Mouse (Mus musculus) heart, adult 2 months (tissue): ENCODE measurements at regions not wholly inside any gene's neighbourhood (a gene's known extent, or its start where the extent isn't known, plus 50 kb on each side); places are given as distances from the start of the nearest gene placed in this dataset.

ENCODE experiments used
- DNase-seq, 2 experiments: peaks; one replicate each; pipeline ENCODE4 v3.0.0; 2021
- H3K27ac ChIP-seq: fragments of 200-600 bp; 2 replicates; pipeline ENCODE4 v1.8.1; 2022
- H3K27me3 ChIP-seq: fragments of 200-500 bp; 2 replicates; pipeline ENCODE4 v1.6.1; 2012; ENCODE audit warnings: mild to moderate bottlenecking, low read length, inconsistent platforms, mixed read lengths; ENCODE audit not compliant: control insufficient read depth, insufficient read depth
- H3K36me3 ChIP-seq: fragments of 200-500 bp; 2 replicates; pipeline ENCODE4 v1.6.1; 2012; ENCODE audit warnings: low read length, inconsistent platforms; ENCODE audit not compliant: control insufficient read depth, insufficient read depth
- H3K4me1 ChIP-seq: fragments of 200-500 bp; 2 replicates; pipeline ENCODE4 v1.6.1; 2011; ENCODE audit warnings: low read length; ENCODE audit not compliant: control insufficient read depth, insufficient read depth
- H3K4me3 ChIP-seq: fragments of 200-600 bp; 2 replicates; pipeline ENCODE4 v1.8.1; 2022
- H3K79me2 ChIP-seq: fragments of 200-500 bp; replicated peaks from 2 replicates; pipeline ENCODE4 v1.6.1; 2012; ENCODE audit warnings: mild to moderate bottlenecking, inconsistent platforms, low read length, moderate library complexity, mixed read lengths; ENCODE audit not compliant: control insufficient read depth, insufficient read depth
- H3K9ac ChIP-seq: fragments of 200-500 bp; 2 replicates; pipeline ENCODE4 v1.6.1; 2012; ENCODE audit warnings: low read depth, mild to moderate bottlenecking, control low read depth, inconsistent platforms, low read length, mixed read lengths
- CTCF ChIP-seq: fragments of 200-600 bp; IDR thresholded peaks from 2 replicates; pipeline ENCODE4 v1.8.1; 2022; ENCODE audit warnings: antibody characterized with exemption, mild to moderate bottlenecking, moderate library complexity
- EP300 ChIP-seq: fragments of 200-500 bp; IDR thresholded peaks from 2 replicates; pipeline ENCODE4 v1.6.1; 2011; ENCODE audit warnings: low read depth, low read length, control low read depth; ENCODE audit not compliant: insufficient read depth
- POLR2A ChIP-seq: fragments of 200-500 bp; IDR thresholded peaks from 2 replicates; pipeline ENCODE4 v1.6.1; 2011; ENCODE audit warnings: mild to moderate bottlenecking, low read depth, low read length, control low read depth; ENCODE audit not compliant: insufficient read depth
- WGBS: fragments of 180-500 bp; shearing (Covaris S2); methylation state at CpG from one replicate; pipeline ENCODE4 v1.1.7; 2018; 5-methylcytosine and 5-hydroxymethylcytosine counted together
- intact Hi-C: fragments of 180-260 bp; cut with DNase I; formaldehyde crosslinking; loops from one replicate; pipeline ENCODE4 v1.15.1; 2025

- no peak overlapping the region for H3K9ac ChIP-seq
- intact Hi-C loops = no loop called here
- TF ChIP-seq POLR2A (no peak), EP300 (no peak)
- no peak overlapping the region for H3K4me3 ChIP-seq
- H3K27me3 ChIP-seq = no peaks in the 10 kb centered on the region
- H3K4me1 ChIP-seq = no peaks in the 10 kb centered on the region
- H3K36me3 ChIP-seq = no peaks in the 10 kb centered on the region
- H3K79me2 ChIP-seq = no peaks in the 10 kb centered on the region
- no peak for DNase-seq
- H3K27ac ChIP-seq = no peak overlapping the region
- whole genome bisulfite sequencing = 77% methylated on average over 2 of the region's 2 CpGs
Observed at GRCm38 (mm10) chr3:115523515-115523914, 191.4 kb downstream of the S1pr1 start.

- TF ChIP-seq CTCF = no peak
- no peak for TF ChIP-seq EP300
- no peak for TF ChIP-seq POLR2A
Observed at GRCm38 (mm10) chr3:115515645-115516044, 199.2 kb downstream of the S1pr1 start.

DNA sequence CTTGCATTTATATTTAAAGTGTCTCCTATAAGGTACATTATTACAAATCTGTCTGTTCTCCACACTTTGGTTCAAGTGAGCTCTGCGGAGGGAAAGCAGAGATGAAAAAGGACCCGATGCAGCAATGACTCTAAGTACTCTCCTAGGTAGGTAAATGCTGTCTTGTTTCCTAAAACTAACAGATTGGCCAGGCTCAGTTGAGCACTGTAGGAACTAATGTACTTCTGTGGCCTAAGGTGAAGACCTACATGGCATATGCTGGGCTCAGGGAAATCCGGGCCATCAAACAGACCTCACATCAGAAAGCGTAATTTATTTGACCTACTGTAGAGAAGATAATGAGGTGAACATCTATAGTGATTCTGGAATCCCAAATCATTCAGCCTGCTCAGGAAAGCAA is 205.2 kb downstream of the S1pr1 start:
- no peaks in the 10 kb centered on the region for H3K4me1 ChIP-seq
- H3K36me3 ChIP-seq = no peaks in the 10 kb centered on the region
- no peak overlapping the region for H3K9ac ChIP-seq
- intact Hi-C loops = no loop called here
- 89% methylated on average over 4 of the region's 4 CpGs for WGBS
- no peaks in the 10 kb centered on the region for H3K27me3 ChIP-seq
- no peaks in the 10 kb centered on the region for H3K79me2 ChIP-seq
- TF ChIP-seq POLR2A (no peak), EP300 (no peak), CTCF (no peak)
- DNase-seq = no peak
- H3K4me3 ChIP-seq = no peak overlapping the region
- H3K27ac ChIP-seq = no peak overlapping the region

More at GRCm38 (mm10) chr3:115515645-115516044, 199.2 kb downstream of the S1pr1 start:
- intact Hi-C loops = no loop called here
- H3K4me1 ChIP-seq = no peaks in the 10 kb centered on the region; the same call in 1 of the 2 replicates
- WGBS = 84% methylated on average over 4 of the region's 4 CpGs
- no peak overlapping the region for H3K4me3 ChIP-seq
- H3K9ac ChIP-seq = no peak overlapping the region
- no peaks in the 10 kb centered on the region for H3K79me2 ChIP-seq
- H3K27ac ChIP-seq = no peak overlapping the region
- no peaks in the 10 kb centered on the region for H3K36me3 ChIP-seq
- no peaks in the 10 kb centered on the region for H3K27me3 ChIP-seq
- no peak for DNase-seq

- no peaks in the 10 kb centered on the region for H3K27me3 ChIP-seq
- no peak for DNase-seq
- no peaks in the 10 kb centered on the region for H3K36me3 ChIP-seq
- no peak overlapping the region for H3K4me3 ChIP-seq
- H3K4me1 ChIP-seq = no peaks in the 10 kb centered on the region
- no peak for TF ChIP-seq EP300
- TF ChIP-seq CTCF = no peak
- TF ChIP-seq POLR2A = no peak
- no peak overlapping the region for H3K27ac ChIP-seq
- H3K9ac ChIP-seq = no peak overlapping the region
- no peaks in the 10 kb centered on the region for H3K79me2 ChIP-seq
- 56% methylated on average over 1 of the region's 1 CpGs for WGBS
- intact Hi-C loops = no loop called here
Observed at GRCm38 (mm10) chr3:115497420-115497819, 217.5 kb downstream of the S1pr1 start.

GRCm38 (mm10) chr3:115496110-115496509 is 218.8 kb downstream of the S1pr1 start:
- no peak for DNase-seq
- no peak for TF ChIP-seq EP300
- no peak for TF ChIP-seq CTCF
- no peak for TF ChIP-seq POLR2A
- H3K4me1 ChIP-seq = no peaks in the 10 kb centered on the region
- H3K79me2 ChIP-seq = no peaks in the 10 kb centered on the region
- no peak overlapping the region for H3K9ac ChIP-seq
- H3K4me3 ChIP-seq = no peak overlapping the region
- H3K27ac ChIP-seq = no peak overlapping the region
- no peaks in the 10 kb centered on the region for H3K36me3 ChIP-seq
- intact Hi-C loops = no loop called here
- H3K27me3 ChIP-seq = no peaks in the 10 kb centered on the region
- WGBS = 64% methylated on average over 3 of the region's 3 CpGs

DNA sequence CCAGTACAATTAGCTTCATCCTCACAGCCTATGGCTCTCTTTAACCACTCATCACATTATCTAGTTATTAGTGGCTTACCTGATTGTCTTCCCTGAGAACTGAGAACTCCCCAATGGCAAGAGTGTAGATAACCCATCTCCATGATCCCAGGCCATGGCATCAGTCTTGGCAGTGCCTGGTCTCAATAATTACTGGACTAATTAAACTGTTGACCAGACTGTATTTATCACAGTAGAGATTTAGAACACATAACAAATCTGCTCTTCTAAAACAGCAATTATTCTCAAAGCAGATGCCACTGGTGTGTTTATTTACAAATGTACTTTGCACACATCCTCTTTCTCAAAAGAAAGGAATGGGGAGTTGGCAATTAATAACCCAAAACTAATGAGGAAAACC is 219.2 kb downstream of the S1pr1 start:
- Histone ChIP-seq H3K4me3 (no peak overlapping the region), H3K9ac (no peak overlapping the region), H3K27ac (no peak overlapping the region), H3K27me3 (no peaks in the 10 kb centered on the region), H3K36me3 (no peaks in the 10 kb centered on the region), H3K4me1 (no peaks in the 10 kb centered on the region), H3K79me2 (no peaks in the 10 kb centered on the region)
- no peak for DNase-seq
- intact Hi-C loops = no loop called here
- TF ChIP-seq EP300 (no peak), CTCF (no peak), POLR2A (no peak)

- Histone ChIP-seq H3K4me1 (no peaks in the 10 kb centered on the region), H3K27me3 (no peaks in the 10 kb centered on the region), H3K36me3 (no peaks in the 10 kb centered on the region), H3K4me3 (no peak overlapping the region), H3K9ac (no peak overlapping the region), H3K27ac (no peak overlapping the region), H3K79me2 (no peaks in the 10 kb centered on the region)
- intact Hi-C loops = no loop called here
- TF ChIP-seq CTCF (no peak), EP300 (no peak), POLR2A (no peak)
- DNase-seq = no peak
- 64% methylated on average over 4 of the region's 4 CpGs for WGBS
Observed at GRCm38 (mm10) chr3:115468980-115469379, 245.9 kb downstream of the S1pr1 start.
